Mouse (Mus musculus) bone marrow, adult 2 months (tissue): ENCODE results near the gene Adgrl3.

Experiments
- CTCF ChIP-seq: fragments of 200-500 bp; IDR thresholded peaks from 2 replicates; pipeline ENCODE4 v1.5.1; 2011; ENCODE audit warnings: low read length, control low read depth; ENCODE audit not compliant: control insufficient read depth, insufficient read depth
- POLR2A ChIP-seq: fragments of 200-500 bp; IDR thresholded peaks from 2 replicates; pipeline ENCODE4 v1.6.1; 2011; ENCODE audit warnings: low read depth, mild to moderate bottlenecking, control low read depth, low read length, borderline replicate concordance; ENCODE audit not compliant: control insufficient read depth

DNA sequence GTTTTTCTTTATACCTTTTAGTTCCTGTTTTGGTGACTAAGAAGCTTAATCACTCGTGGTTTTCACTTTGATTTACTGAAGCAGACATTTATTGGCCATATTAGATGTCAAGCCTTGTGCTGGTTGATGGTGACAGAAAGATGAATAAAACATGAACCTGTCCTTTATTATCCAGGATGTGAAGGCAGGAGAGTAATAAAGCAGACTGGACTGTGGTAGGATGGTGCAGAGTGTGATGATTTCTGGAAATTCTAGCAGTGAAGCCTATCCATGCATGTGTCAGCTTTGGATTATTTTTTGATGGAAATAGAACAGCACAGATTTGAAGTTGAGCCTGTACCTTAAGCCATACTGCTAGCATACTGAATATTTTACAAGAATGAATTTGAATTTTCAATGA lies 265.7 kb downstream of the Adgrl3 start:
- no peak for TF ChIP-seq CTCF
- TF ChIP-seq POLR2A = no peak
